Mouse (Mus musculus) layer of hippocampus, adult 9-11 months (tissue): ENCODE data around the gene Tas2r103.

Experiments
- DNase-seq: peaks from one replicate; pipeline ENCODE4 v3.0.0; 2022

Tas2r103 gene

GRCm38 (mm10) chr6:133037001-133037400, at the start of gene Tas2r103:
TSS of gene Tas2r103 (minus strand) at chr6:133037101.
- DNase-seq, result no peak

GRCm38 (mm10) chr6:133055716-133056115, 18.8 kb upstream of the Tas2r103 start, which contains the start of gene Tas2r140:
TSS of gene Tas2r140 (minus strand) at chr6:133055816.
- no peak for DNase-seq
